Mouse (Mus musculus) right cerebral cortex, adult 2 months (tissue): ENCODE results near the gene Hmcn2.

ENCODE experiments used
- DNase-seq, 2 experiments: peaks; one replicate each; pipeline ENCODE4 v3.0.0; 2021 to 2022; ENCODE audit warnings: low spot score in 2 of 2

Gene Hmcn2

DNA sequence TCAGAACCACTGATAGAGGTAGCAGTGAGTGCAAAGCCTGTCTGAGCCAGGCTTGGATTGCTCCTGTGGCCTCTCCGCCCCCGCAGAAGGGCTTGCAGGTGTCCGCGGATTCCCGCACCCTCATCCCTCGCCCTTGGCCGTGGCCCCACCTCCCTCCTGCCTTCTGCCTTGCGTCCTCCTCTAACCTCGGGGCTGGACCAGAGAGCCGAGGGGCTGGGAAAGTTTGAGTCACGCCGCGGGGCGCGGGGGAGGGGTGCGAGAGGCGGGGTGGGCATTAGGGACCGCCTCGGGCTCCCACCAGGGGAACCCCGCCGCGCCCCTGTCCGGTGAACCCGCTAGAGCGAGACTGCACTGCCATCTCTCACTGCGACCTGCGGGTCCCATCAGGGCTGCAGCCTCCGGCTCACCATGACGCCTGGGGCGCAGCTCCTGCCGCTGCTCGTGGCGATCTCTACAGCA, at the start of gene Hmcn2:
Gene Hmcn2, plus strand, starts transcription at position 409 of the 459 bp plus-strand sequence.
- no peak for DNase-seq

DNA sequence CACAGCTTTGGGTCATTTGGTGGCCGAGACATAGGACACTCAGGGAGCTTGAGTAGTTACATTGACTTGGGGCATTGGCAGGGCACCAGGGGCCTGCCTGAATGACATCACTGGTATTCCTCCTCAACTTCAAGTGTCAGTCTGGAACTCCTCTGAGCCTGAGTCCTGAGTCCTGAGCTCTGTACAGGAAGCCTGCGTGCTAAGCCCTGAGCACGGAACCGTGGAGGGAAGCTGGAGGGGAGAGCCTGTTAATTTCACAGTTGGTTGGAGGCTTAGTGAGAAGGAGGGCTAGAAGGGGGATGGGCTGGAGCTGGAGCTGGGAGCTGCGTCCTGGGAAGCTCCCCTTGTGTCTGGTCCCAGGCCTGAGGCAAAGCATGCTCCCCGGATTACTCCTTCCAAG, 46.8 kb upstream of the Hmcn2 start:
- no peak for DNase-seq

DNA sequence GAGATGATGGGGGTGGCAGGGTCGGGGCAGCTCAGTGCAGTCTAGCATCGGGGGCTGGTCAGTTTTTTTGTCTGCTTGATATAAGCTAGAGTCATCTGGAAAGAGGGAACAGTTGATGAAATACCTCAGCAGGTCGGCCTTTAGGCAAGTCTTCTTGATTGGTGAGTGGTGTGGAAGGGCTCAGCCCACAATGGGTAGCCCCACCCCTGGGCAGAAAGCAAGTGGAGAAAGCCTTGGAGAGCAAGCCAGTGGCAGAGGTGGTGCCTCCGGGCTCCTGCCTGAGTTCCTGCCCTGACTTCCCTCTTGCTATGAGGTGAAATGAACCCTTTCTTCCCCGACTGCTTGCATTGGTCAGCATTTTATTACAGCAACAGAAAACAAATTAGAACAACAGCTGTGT, 45.6 kb upstream of the Hmcn2 start:
- DNase-seq: no peak

DNA sequence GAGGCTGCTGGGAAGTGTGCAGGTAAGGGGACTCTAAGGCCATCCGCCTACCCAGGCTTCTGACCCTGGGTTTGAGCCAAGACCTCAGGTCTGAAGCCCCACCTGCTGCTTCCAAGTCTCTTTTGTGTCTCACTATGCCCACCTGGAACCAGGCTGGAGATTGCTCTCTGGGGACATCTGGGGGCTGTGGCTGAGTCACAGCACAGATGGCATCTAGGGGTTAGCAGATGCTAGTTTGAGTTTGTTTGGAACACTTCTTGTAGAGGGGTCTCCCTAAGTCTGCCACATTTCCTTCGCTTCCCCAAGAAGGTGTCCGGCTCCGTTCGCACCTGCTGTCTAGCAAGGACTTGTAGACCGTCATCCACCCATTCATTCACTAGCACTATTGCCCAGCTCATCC, 45.0 kb upstream of the Hmcn2 start:
- no peak for DNase-seq

DNA sequence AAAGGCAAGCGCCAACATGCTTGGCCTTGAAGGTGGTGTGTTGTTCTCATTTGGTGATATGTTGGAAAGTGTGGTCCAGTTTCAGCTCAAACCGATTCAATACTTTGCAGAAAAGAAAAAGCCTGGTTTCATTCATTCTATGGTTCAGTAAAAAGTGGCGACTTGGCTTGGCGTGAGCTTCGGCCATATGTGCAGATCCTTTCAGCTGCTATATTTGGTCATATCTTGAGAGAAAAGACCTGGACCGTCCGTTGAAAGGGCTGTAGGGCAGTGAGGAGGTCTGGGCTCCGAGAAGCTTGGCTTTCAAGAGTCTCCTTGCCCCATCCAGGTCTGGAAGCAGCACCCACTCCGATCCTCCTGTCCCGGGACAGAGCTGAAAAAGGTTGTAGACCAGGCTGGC, 44.4 kb upstream of the Hmcn2 start:
- DNase-seq: no peak

DNA sequence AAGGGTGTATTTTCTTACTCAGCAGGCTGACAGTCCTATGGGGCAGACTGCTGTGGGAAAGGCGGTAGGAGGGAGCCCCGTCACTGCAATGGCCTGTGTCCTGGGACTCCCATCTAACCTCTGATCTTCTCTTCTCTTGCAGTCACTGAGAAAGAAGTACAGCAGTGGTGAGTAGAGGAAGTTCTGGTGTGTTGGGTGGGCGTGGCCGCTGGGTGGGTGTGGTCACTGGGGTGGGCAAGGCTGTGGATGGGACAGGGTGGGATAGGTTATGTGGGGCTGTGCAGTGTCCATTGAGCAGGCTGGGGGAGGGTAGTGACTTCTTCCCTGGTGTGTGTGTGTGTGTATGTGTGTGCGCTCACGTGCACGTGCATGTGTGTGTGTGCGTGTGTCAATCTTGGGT, 43.7 kb upstream of the Hmcn2 start:
- DNase-seq: no peak

DNA sequence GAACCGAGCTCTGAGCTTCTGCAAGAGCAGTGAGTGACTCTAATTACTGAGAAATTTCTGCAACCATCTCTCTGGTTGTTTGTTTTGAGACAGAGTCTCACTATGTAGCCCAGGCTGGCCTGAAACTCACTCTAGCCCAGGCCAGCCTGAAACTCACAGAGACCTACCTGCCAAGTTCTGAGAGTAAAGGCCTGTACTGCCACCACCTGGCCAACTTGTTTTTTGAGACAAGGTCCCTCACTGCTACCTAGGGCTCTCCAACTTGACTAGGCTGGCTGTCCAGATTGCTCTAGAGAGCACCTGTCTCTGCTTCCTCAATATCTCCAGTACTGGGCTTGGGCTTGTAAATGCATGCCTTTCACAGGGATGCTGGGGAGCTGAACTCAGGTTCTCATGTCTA, 43.1 kb upstream of the Hmcn2 start:
- no peak for DNase-seq

DNA sequence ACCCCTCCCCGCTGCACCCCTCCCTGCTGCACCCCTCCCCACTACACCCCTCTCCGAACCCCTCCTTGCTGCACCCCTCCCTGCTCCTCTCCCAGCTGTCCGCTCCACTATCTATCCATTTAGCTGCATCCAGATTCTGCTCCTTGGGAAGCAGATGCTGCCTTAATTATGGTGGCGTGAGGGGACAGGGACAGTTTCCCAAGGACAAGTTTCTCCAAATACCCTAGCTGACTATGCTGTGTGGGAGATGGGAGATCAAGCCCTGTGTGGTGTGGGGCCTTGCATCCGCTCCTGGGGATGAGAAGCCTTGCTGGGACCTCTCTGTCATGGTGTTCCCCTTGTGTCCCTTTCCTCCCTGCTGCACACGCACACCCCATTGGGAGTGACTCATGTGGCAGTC, 39.2 kb upstream of the Hmcn2 start:
- DNase-seq: no peak

DNA sequence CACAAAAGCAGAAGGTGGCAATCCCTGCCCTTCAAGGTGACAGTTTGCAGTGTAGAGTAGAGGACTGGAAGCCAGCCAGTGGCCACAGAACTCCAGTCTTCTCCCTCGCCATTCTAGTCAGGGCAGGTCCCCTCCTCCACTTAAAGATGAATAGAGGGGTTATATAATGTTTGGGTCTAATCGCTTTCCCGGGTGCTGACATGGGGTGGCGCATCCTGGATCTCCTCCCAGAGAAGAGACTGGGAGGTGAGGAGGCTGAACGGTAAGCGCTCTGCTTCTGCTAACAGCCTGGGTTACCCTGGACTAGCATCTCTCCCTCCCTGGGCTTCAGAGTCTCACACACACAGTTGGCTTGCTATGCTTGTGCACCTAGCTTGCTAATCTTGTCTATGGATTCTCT, 36.4 kb upstream of the Hmcn2 start:
- peak in 1 of 2 experiments; percentile 49 for DNase-seq

DNA sequence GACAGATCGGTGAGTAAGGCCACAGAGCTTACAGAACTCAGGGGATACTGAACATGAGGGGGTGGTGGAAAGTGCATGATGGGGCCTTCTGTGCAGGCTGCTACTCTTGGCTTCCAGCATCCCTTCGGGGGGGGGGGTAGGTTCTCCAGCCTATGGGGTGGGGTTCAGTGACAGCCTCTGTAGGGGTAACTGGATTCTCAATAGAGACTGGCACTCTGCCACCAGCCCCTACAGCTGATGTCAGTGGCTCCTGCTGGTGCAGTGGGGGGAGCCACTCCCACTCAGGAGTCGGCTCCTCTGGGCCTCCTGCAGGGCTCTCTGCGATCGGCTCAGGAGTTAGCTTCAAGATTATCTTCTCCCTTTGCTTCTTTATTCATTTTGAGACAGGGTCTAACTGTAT, 35.7 kb upstream of the Hmcn2 start:
- DNase-seq: no peak

DNA sequence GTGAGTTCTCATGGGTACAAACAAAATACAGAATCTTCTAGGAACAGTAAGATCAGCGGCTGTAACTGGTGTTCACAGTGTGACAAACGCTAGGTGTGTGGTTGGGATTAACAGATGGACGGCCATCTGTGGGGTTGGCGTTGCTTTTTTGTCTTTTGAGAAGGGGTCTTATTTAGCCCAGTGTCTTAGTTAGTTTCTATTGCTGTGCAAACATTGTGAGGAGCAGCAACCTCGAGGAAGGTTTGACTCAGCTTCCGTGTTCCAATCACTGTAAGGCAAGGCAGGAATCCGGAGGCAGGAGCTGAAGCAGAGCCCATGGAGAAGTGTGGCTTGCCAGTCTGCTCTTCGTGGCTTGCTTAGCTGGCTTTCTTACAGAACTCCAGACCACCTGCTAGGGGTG, 33.1 kb upstream of the Hmcn2 start:
- no peak for DNase-seq

DNA sequence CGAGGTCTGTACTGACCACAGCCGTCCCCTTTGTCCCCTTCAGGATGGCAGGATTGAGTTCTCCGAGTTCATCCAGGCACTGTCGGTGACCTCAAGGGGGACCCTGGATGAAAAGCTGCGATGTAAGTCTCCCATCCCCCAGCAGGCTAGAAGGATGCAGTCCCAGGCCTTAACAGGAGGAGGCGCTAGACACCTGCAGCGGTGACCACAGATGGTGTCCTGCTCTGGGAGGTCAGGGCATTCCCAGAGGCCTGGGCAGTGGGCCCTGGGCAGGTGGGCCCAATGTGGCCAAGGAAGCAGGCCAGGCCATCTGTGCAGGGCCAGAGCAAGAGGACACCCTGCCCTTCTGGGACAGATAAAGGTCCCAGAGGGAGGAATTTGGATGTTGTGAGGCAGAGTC, 31.9 kb upstream of the Hmcn2 start:
- no peak for DNase-seq

DNA sequence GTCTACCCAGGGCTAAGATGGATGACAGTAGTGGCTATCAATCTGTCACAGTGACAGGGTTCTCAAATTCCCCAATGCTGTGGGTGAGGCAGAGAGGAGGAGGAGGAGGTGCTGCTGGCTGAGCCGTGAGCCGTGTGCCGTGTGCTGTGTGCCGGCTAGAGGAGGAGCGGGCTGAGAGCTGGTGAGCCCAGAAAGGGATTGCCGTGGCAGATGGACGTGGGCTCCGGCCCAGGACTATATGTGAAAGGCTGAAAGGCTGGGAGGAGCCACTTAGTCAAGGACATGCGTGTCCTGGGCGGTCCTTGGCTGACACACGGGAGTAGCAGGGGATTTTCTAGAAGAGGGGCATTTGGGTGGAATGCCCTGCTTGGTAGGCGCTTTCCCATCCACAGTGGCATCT, 31.3 kb upstream of the Hmcn2 start:
- no peak for DNase-seq

DNA sequence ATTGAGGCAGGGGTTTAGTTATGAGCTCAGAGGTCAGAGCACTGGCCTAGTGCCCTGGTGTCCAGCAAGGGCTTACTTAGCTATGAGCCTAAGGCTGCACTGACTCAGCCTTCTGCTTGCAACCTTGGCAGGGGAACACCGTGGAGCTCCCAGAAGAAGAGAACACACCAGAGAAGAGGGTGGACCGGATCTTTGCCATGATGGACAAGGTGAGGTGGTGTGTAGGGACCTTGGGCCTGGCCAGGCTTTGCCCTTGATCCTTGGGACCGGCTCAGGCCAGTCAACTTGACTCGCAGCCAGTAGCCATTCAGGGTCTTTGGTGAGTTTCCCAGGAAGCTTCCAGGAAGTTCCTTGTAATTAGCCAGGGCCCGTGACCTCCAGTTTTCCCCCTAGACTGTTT, 29.7 kb upstream of the Hmcn2 start:
- no peak for DNase-seq

DNA sequence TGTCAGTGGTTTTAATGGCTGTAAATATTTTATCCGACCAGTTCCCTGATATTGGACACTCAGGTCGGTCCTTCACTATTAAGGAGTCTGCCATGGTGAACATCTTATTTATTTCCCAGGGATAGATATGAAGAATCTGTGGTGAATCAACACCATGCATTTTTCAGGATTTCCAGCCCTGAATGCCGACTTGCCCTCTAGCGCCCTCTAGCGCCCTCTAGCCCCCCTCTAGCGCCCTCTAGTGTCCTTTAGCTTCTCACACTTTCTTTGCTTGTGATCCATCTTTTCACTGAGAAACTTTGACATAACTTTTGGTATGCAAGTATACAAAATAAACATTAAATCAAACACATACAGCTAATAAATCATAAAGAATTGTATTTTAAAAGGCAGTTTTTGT, 22.8 kb upstream of the Hmcn2 start:
- peak; percentile 62 to 75 for DNase-seq

DNA sequence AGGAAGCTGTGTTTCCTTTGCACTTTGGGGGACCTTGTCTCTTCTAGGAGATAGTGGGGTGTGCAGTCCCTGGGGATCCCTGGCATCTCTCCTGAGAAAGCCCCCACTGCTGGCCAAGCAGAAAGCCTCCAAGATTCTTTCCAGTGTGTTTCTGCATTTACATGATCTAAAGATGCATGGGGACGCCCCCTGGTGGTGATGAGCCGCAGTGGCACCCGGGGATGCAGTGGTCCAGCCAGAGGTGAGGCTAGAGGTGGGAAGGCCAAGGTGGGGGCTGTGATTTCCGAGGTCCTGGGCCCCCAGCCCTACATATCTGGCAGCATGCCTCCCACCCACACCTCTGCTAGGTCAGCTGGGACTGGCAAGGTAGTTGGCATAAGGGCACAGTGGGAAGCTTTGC, 19.2 kb upstream of the Hmcn2 start:
- peak; percentile 76 to 86 for DNase-seq

DNA sequence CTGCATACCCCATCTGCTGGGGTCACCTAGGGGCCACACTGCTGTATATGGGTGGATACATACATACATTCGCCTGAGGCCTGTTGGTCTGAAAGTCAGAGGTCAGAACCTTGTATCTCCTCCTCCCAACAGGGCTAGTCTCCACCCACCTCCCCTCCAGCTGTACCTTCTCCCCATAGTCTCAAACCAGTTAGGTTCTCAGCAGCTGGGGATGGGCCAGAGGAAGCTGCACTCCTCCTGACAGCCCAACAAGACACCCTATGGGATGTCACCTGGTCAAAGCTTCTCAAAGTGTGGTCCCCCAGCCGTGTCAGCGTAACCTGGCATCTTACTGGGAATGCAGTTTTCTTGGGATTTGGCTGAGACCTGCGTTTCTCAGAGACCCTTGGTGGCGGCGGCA, 17.8 kb upstream of the Hmcn2 start:
- DNase-seq: no peak

DNA sequence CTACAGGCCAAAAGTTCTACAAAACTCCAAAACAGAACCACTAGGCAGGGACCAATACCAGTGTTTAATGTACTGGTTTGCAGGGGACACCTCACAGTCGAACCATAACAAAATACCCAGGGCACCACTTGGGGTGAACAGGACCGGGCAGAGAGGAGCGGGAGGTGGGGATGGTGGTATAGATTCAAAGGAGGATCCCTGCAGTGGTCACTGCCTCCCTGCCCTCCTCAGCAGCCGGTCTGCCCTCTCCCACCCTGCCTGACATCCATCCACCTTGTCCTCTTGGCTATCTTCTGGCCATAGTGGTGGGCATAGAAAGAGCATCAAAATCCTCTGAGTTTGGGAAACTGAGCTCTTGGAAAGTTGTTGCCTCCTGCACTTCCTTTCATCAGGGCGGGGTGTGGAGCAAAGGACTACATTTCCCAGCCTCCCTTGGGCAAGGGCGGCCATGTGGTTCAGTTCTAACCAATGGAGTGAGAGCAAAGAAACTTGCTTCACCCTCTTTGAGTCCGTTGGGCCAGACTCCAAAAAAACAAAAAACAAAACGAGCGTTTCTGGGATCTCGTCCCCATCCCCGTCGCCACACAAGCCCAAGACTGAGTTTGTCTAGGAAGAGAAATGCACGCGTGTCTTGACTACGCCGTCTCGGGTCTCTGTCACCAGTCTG, 16.5 kb upstream of the Hmcn2 start:
- peak; percentile 54 to 63 for DNase-seq

DNA sequence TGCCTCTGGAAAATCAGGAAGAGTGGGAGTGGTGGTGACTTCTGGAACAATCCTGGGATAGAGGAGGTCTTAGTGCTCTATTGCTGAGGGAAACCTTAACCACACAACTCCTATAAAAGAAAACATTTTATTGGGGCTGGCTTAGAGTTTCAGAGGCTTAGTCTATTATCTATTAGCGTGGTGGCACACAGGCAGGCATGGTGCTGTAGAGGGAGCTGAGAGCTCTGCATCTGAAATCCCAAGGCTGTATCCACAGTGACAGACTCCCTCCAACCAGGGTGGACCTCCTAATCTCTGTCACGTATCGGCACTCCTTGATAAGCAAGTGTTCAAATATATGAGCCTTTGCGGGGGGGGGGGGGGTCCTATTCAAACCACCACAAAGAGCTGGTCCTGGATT, 15.4 kb upstream of the Hmcn2 start:
- DNase-seq: no peak

DNA sequence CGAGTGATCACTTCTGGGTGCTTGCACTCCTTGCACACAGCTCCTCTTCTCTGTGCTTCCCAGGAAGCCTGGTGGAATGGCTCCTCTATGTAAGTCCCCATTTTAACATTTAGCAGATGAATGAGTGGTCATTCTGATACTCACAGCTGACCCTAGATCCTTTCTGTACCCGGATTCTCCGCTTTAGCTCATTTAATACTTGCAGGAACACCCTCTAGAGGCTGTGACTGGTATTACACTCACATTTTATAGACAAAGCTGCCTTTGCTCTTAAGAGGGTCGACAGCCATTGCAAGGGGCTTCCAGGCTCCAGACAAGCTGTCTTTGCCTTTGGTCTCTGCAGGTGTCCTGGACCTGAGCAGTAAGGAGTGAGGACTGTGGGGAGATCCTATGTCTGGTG, 14.9 kb upstream of the Hmcn2 start:
- no peak for DNase-seq

DNA sequence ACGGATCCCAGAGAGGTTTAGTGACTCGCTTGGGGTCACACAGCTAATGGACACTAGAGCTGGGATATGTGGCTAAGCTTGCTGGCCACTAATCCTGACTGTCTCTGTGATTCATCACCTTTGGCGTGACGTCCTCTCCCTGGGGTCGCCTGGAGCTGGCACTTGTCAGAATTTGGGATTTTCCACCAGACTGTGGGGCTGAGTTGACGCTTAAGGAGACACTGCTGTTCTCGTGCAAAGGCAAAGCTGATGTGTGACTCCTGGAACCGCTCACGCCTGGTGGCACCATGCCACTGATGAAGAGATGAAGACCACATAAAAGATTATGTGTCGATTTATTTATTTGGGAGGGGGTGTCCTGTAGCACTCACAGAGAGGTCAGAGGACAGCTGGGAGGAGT, 14.2 kb upstream of the Hmcn2 start:
- DNase-seq: no peak

DNA sequence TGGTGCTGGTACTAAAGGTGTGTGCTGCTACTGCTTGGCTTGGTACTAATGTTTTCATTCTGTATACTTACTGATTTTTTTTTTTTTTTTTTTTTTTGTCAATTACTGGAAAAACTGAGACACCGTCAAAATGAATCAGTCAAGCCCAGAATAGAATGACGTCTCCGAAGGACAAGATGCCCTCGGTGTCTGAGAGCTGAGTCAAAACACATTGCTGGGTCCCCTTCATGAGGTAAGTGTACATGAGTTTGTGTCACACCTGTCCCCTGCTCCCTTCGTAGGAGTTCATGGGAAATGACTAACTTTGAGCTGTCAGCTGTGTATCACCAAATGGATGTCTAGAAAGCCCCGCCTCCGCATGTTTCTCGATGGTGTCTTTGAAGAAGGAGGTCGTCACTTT, 11.0 kb upstream of the Hmcn2 start:
- no peak for DNase-seq

DNA sequence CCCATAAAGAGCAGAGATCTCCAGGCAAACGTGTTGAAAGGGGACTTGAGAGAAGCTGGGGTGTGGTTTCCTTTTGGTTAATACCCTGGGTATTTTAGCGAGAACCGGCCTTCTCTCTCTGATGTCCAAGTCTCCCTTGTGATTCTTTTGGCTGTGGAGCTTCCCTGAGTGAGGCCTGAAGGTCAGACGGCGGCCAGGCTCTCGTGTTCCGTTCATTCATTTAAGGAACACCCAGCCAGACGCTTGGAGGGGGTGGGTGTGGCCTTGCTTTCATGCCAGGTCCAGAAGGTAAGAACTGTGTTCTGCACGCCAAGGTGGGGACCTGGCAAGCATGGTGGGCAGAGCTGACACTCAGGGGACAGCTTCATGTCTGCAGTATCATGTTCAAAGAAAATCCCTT, 10.0 kb upstream of the Hmcn2 start:
- no peak for DNase-seq
